Mouse (Mus musculus): ENCODE data around the gene D6Ertd527e. TPM values are rescaled to one million over a fixed set of nuclear protein-coding genes. Genes with fewer than 3 reads are reported as not detected.

Gene D6Ertd527e
- polyA plus RNA-seq, 1 experiment from 2014 or later, result 0.38 TPM

GRCm38 (mm10) chr6:87101955-87102353, 2.6 kb upstream of the D6Ertd527e start:
- Histone ChIP-seq H3K4me2 (ENCODE audit: low read depth, low read length) (no peak overlapping the region), H3K9me3 (ENCODE audit: control insufficient read depth, low read length) (no peaks in the 10 kb centered on the region), H3K27ac (ENCODE audit: low read length) (peak overlapping the region; percentile 49; the same call in 1 of the 2 replicates), H3K4me3 (ENCODE audit: low read length) (no peak overlapping the region), H3K4me1 (replicated peaks; ENCODE audit: control insufficient read depth, insufficient read depth, low read length) (peaks cover 26% of the 10 kb centered on the region), H3K36me3 (ENCODE audit: control insufficient read depth, insufficient read depth, low read length) (no peaks in the 10 kb centered on the region), H3K9ac (ENCODE audit: low read length) (0 out of 2 replicates have a peak overlapping the region, but pooled peaks have one; percentile 9), H3K27me3 (ENCODE audit: control insufficient read depth, insufficient read depth, low read depth, low read length) (no peaks in the 10 kb centered on the region)
- WGBS, result 16% methylated on average over 4 of the region's 4 CpGs
- 0 out of 2 replicates have a peak, but pooled peaks have one; percentile 25 for ATAC-seq (ENCODE audit: low read depth)

DNA sequence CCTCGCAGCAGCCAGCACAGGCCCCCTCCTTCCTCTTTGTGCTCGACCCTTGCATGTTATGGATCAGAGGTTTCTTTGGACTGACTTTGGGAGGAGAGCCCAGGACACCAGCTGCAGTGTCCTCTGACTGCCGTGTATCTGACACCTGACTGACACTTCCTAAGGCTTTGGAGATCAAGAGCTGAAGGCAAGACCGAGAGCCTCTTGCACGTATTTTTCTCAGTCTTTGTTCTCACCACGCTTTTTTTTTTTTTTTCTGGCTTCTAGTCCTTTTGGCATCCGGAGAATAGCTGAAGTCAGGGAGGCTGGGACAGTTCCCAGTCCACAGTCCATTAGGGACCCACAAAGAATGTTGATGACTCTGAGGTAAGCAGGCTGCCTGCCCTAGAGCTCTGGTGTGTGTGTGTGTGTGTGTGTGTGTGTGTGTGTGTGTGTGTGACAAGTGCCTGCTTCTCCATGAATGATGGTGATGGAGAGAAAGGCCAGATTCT, 2.1 kb upstream of the D6Ertd527e start:
- 24% methylated on average over 7 of the region's 7 CpGs for WGBS
- Histone ChIP-seq H3K9ac (ENCODE audit: low read length) (no peak overlapping the region), H3K4me2 (ENCODE audit: low read depth, low read length) (no peak overlapping the region), H3K36me3 (ENCODE audit: control insufficient read depth, insufficient read depth, low read length) (no peaks in the 10 kb centered on the region), H3K27ac (ENCODE audit: low read length) (peak overlapping the region; percentile 49; the same call in 1 of the 2 replicates), H3K4me3 (ENCODE audit: low read length) (no peak overlapping the region), H3K27me3 (ENCODE audit: control insufficient read depth, insufficient read depth, low read depth, low read length) (no peaks in the 10 kb centered on the region), H3K4me1 (replicated peaks; ENCODE audit: control insufficient read depth, insufficient read depth, low read length) (peaks cover 24% of the 10 kb centered on the region), H3K9me3 (ENCODE audit: control insufficient read depth, low read length) (no peaks in the 10 kb centered on the region)
- 0 out of 2 replicates have a peak, but pooled peaks have one; percentile 30 for ATAC-seq (ENCODE audit: low read depth)

DNA sequence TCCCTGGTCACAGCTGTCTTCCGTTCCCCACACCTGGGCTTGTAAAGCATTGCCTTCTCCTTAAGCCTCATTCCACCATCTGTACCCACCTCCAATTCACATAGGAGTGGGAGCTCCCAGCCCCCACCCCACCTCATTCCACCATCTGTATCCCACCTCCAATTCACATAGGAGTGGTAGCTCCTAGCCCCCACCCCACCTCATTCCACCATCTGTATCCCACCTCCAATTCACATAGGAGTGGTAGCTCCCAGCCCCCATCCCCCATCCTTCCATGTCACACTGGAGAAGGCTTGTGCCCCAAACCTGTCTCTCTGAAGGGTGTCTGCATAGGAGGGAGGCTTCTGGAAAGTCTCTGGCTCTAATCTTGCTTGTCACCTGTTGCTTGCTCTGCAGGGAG, 1.2 kb upstream of the D6Ertd527e start:
- Histone ChIP-seq H3K27ac (ENCODE audit: low read length) (no peak overlapping the region), H3K4me1 (replicated peaks; ENCODE audit: control insufficient read depth, insufficient read depth, low read length) (peaks cover 23% of the 10 kb centered on the region), H3K9ac (ENCODE audit: low read length) (no peak overlapping the region), H3K36me3 (ENCODE audit: control insufficient read depth, insufficient read depth, low read length) (no peaks in the 10 kb centered on the region), H3K27me3 (ENCODE audit: control insufficient read depth, insufficient read depth, low read depth, low read length) (no peaks in the 10 kb centered on the region), H3K9me3 (ENCODE audit: control insufficient read depth, low read length) (no peaks in the 10 kb centered on the region), H3K4me3 (ENCODE audit: low read length) (no peak overlapping the region), H3K4me2 (ENCODE audit: low read depth, low read length) (no peak overlapping the region)
- ATAC-seq (ENCODE audit: low read depth), result no peak
- WGBS, result 94% methylated on average over 1 of the region's 1 CpGs

GRCm38 (mm10) chr6:87111493-87111892, 6.9 kb downstream of the D6Ertd527e start:
- Histone ChIP-seq H3K27me3 (ENCODE audit: control insufficient read depth, insufficient read depth, low read depth, low read length) (no peaks in the 10 kb centered on the region), H3K9me3 (ENCODE audit: control insufficient read depth, low read length) (no peaks in the 10 kb centered on the region), H3K4me1 (replicated peaks; ENCODE audit: control insufficient read depth, insufficient read depth, low read length) (no peaks in the 10 kb centered on the region), H3K4me2 (ENCODE audit: low read depth, low read length) (no peak overlapping the region), H3K36me3 (ENCODE audit: control insufficient read depth, insufficient read depth, low read length) (no peaks in the 10 kb centered on the region), H3K4me3 (ENCODE audit: low read length) (no peak overlapping the region), H3K27ac (ENCODE audit: low read length) (no peak overlapping the region), H3K9ac (ENCODE audit: low read length) (no peak overlapping the region)
- ATAC-seq (ENCODE audit: low read depth), result no peak
- 90% methylated on average over 1 of the region's 1 CpGs for WGBS

GRCm38 (mm10) chr6:87112125-87112524, 7.6 kb downstream of the D6Ertd527e start:
- Histone ChIP-seq H3K27ac (ENCODE audit: low read length) (no peak overlapping the region), H3K4me3 (ENCODE audit: low read length) (no peak overlapping the region), H3K27me3 (ENCODE audit: control insufficient read depth, insufficient read depth, low read depth, low read length) (no peaks in the 10 kb centered on the region), H3K4me1 (replicated peaks; ENCODE audit: control insufficient read depth, insufficient read depth, low read length) (no peaks in the 10 kb centered on the region), H3K9me3 (ENCODE audit: control insufficient read depth, low read length) (no peaks in the 10 kb centered on the region), H3K4me2 (ENCODE audit: low read depth, low read length) (no peak overlapping the region), H3K36me3 (ENCODE audit: control insufficient read depth, insufficient read depth, low read length) (no peaks in the 10 kb centered on the region), H3K9ac (ENCODE audit: low read length) (no peak overlapping the region)
- WGBS, result 81% methylated on average over 6 of the region's 6 CpGs
- ATAC-seq (ENCODE audit: low read depth), result no peak

- Histone ChIP-seq H3K27ac (ENCODE audit: low read length) (no peak overlapping the region), H3K9ac (ENCODE audit: low read length) (no peak overlapping the region), H3K4me2 (ENCODE audit: low read depth, low read length) (no peak overlapping the region), H3K36me3 (ENCODE audit: control insufficient read depth, insufficient read depth, low read length) (no peaks in the 10 kb centered on the region), H3K4me3 (ENCODE audit: low read length) (no peak overlapping the region), H3K9me3 (ENCODE audit: control insufficient read depth, low read length) (no peaks in the 10 kb centered on the region; the same call in 1 of the 2 replicates), H3K4me1 (replicated peaks; ENCODE audit: control insufficient read depth, insufficient read depth, low read length) (peaks cover 7% of the 10 kb centered on the region), H3K27me3 (ENCODE audit: control insufficient read depth, insufficient read depth, low read depth, low read length) (no peaks in the 10 kb centered on the region; the same call in 1 of the 2 replicates)
- no peak for ATAC-seq (ENCODE audit: low read depth)
- 78% methylated on average over 2 of the region's 2 CpGs for WGBS
Observed at GRCm38 (mm10) chr6:87115981-87116380, 11.4 kb downstream of the D6Ertd527e start.

DNA sequence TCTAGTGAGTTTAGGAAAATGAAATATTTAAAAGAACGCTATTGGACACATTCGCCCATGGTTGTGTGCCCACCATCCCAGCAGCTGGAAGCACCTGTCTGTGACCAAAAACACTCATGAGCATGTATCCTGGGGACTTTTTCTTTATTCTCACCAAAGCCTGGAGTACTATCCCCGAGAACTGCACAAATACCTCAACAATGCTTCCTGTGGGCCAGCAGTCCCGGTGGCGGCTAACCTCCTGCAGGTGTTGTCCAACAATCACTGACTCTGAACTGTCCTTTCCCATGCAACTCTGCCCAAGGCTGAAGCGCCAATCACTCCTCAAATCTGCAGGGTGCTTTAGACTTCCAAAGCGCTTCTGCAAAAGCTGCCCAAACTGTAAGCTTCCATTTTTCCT, 12.1 kb downstream of the D6Ertd527e start:
- Histone ChIP-seq H3K9me3 (ENCODE audit: control insufficient read depth, low read length) (no peaks in the 10 kb centered on the region; the same call in 1 of the 2 replicates), H3K27me3 (ENCODE audit: control insufficient read depth, insufficient read depth, low read depth, low read length) (no peaks in the 10 kb centered on the region; the same call in 1 of the 2 replicates), H3K4me1 (replicated peaks; ENCODE audit: control insufficient read depth, insufficient read depth, low read length) (peaks cover 7% of the 10 kb centered on the region), H3K36me3 (ENCODE audit: control insufficient read depth, insufficient read depth, low read length) (no peaks in the 10 kb centered on the region), H3K4me3 (ENCODE audit: low read length) (no peak overlapping the region), H3K4me2 (ENCODE audit: low read depth, low read length) (no peak overlapping the region), H3K9ac (ENCODE audit: low read length) (no peak overlapping the region), H3K27ac (ENCODE audit: low read length) (no peak overlapping the region)
- ATAC-seq (ENCODE audit: low read depth), result no peak
- WGBS, result 80% methylated on average over 7 of the region's 7 CpGs

DNA sequence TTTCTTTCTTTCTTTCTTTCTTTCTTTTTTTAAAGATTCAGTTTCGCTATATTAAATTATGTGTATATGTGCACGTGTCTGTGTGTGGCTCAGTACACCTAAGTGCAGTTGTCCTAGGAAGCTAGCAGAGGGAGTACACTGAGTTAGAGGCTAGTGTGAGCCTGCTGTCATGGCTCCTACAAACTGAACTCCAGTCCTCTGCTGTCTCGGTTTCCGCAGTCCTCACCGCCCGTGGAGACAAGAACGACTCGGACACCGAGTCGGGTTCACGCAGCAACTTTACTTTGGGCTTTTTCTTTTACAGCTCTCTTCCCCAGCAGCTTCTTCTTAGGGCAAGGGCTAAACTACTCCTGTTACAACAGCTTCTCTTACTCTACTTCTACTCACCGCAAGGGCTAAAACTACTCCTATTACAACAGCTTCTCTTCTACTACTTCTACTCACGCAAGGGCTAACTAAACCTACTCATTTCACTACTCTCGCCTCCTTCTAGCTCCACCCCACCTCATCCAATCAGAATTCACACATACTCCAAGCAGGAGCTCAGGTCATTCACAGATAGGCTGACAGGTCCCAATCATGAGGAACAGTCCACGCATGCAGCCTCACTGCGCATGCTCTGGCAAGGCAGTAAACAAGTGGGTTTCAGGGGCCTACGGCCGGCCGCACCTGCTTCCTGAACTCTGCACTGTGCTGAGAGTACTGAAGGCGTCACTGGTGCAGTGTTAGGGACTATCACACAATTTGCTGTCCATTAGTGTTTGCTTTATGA, 14.7 kb downstream of the D6Ertd527e start:
- Histone ChIP-seq H3K4me1 (replicated peaks; ENCODE audit: control insufficient read depth, insufficient read depth, low read length) (peaks cover 11% of the 10 kb centered on the region), H3K9ac (ENCODE audit: low read length) (peak overlapping the region; percentile 30; the same call in 1 of the 2 replicates), H3K9me3 (ENCODE audit: control insufficient read depth, low read length) (no peaks in the 10 kb centered on the region; the same call in 1 of the 2 replicates), H3K27ac (ENCODE audit: low read length) (peak overlapping the region; percentile 72), H3K27me3 (ENCODE audit: control insufficient read depth, insufficient read depth, low read depth, low read length) (no peaks in the 10 kb centered on the region; the same call in 1 of the 2 replicates), H3K4me2 (ENCODE audit: low read depth, low read length) (0 out of 2 replicates have a peak overlapping the region, but pooled peaks have one; percentile 5), H3K36me3 (ENCODE audit: control insufficient read depth, insufficient read depth, low read length) (no peaks in the 10 kb centered on the region), H3K4me3 (ENCODE audit: low read length) (no peak overlapping the region)
- WGBS, result 73% methylated on average over 20 of the region's 20 CpGs
- peak; percentile 75 for ATAC-seq (ENCODE audit: low read depth)

DNA sequence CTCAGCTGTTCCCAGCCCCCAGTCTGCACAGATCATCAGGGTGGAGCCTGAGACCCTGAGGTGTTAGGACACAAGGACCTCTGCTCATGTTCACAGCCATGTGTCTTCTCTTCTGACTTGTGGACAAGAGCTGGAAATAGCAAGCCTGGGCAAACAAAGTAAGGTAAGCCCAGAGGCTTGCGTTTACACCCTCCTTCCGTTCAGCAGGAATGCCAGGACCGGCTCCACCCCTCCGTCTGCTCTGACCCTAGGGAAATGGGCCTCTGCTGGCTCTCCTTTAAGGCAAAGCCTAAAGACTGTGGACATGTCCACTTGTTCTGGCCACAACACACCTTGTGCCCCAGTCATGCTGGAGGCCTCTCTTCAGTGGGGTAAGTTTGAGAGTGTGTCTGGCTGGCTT, 15.4 kb downstream of the D6Ertd527e start:
- WGBS, result 41% methylated on average over 4 of the region's 4 CpGs
- H3K4me3 ChIP-seq (ENCODE audit: low read length), result no peak overlapping the region
- no peaks in the 10 kb centered on the region; the same call in 1 of the 2 replicates for H3K9me3 ChIP-seq (ENCODE audit: control insufficient read depth, low read length)
- H3K27me3 ChIP-seq (ENCODE audit: control insufficient read depth, insufficient read depth, low read depth, low read length), result no peaks in the 10 kb centered on the region; the same call in 1 of the 2 replicates
- H3K4me2 ChIP-seq (ENCODE audit: low read depth, low read length), result 0 out of 2 replicates have a peak overlapping the region, but pooled peaks have one; percentile 5
- peak; percentile 59; the same call in 1 of the 2 replicates for ATAC-seq (ENCODE audit: low read depth)
- H3K4me1 ChIP-seq (replicated peaks; ENCODE audit: control insufficient read depth, insufficient read depth, low read length), result peaks cover 11% of the 10 kb centered on the region
- H3K27ac ChIP-seq (ENCODE audit: low read length), result peak overlapping the region; percentile 72
- peak overlapping the region; percentile 30; the same call in 1 of the 2 replicates for H3K9ac ChIP-seq (ENCODE audit: low read length)
- no peaks in the 10 kb centered on the region for H3K36me3 ChIP-seq (ENCODE audit: control insufficient read depth, insufficient read depth, low read length)

Measured in lung, embryonic 16.5 days (tissue).